ENCODE assay signal across 10 mouse cellular contexts in genomic region chr9:62427010-62427409, GRCm38 (mm10).
DNase-seq lines count a peak whose midpoint lies in the region; ATAC-seq lines count a peak whose summit lies in the region.
"Had no signal": no experiment of that assay in that cellular context is flagged by ENCODE, and none has a peak within 500 bp of the region (broad histone marks: within the 10 kb centered on the region; RNA-seq: fewer than 3 reads in every experiment).

No protein-coding gene starts in this region.

- H3K27me3 ChIP-seq in kidney, embryonic 15.5 days, result no peaks in the 10 kb centered on the region
- H3K27me3 ChIP-seq: hindbrain, embryonic 13.5 days; limb, embryonic 15.5 days had no signal

- peaks cover 15% of the 10 kb centered on the region for H3K4me1 ChIP-seq in kidney, embryonic 15.5 days
- H3K4me1 ChIP-seq: hindbrain, embryonic 13.5 days; limb, embryonic 15.5 days had no signal

- no peak for ATAC-seq in kidney, embryonic 15.5 days (replicated peaks; ENCODE audit: low FRiP score)

- H3K4me2 ChIP-seq in kidney, embryonic 15.5 days, result no peak overlapping the region
- H3K4me2 ChIP-seq: hindbrain, embryonic 13.5 days; limb, embryonic 15.5 days had no signal

- no peak overlapping the region for H3K4me3 ChIP-seq in kidney, embryonic 15.5 days (replicated peaks)
- H3K4me3 ChIP-seq: hindbrain, embryonic 13.5 days; limb, embryonic 15.5 days had no signal

- no peaks in the 10 kb centered on the region for H3K9me3 ChIP-seq in kidney, embryonic 15.5 days (replicated peaks)
- H3K9me3 ChIP-seq: hindbrain, embryonic 13.5 days; limb, embryonic 15.5 days had no signal

- no peak overlapping the region for H3K9ac ChIP-seq in kidney, embryonic 15.5 days
- H3K9ac ChIP-seq: hindbrain, embryonic 13.5 days; limb, embryonic 15.5 days had no signal

- 81% methylated on average over 8 of the region's 8 CpGs for whole genome bisulfite sequencing in kidney, embryonic 15.5 days

- H3K36me3 ChIP-seq in kidney, embryonic 15.5 days, result peaks cover 40% of the 10 kb centered on the region

- intact Hi-C loops in gastrocnemius, postnatal 14 days (cut with DNase I; ENCODE audit: low total_unique reads), result no loop called here
- intact Hi-C loops in heart, postnatal 14 days (cut with DNase I), result no loop called here

- DNase-seq in gastrocnemius, postnatal 14 days, result peak; percentile 16
- no peak for DNase-seq in gastrocnemius, postnatal 10 days
- DNase-seq in 3134 (ENCODE audit: extremely low read depth, insufficient read length, low spot score), result peak; percentile 41
- DNase-seq in R1 (ENCODE audit: low read depth, low spot score), result peak; percentile 60
- no peak for DNase-seq in spleen, adult 18-20 months
- no peak for DNase-seq in heart, postnatal 14 days
- no peak for DNase-seq in gastrocnemius, postnatal 25 days

- H3K27ac ChIP-seq in kidney, embryonic 15.5 days, result 0 out of 2 replicates have a peak overlapping the region, but pooled peaks have one; percentile 66
- H3K27ac ChIP-seq: hindbrain, embryonic 13.5 days; limb, embryonic 15.5 days had no signal

Comparison
In these comparisons a context has a peak if more than half of its experiments do, and no peak if none do; other contexts are left out.
1. DNase-seq: peak in gastrocnemius, postnatal 14 days (single experiment), 3134 (single experiment) and R1 (single experiment); none in gastrocnemius, postnatal 10 days (single experiment), spleen, adult 18-20 months (0 of 2), heart, postnatal 14 days (0 of 2) and gastrocnemius, postnatal 25 days (single experiment).